Mouse (Mus musculus) midbrain, embryonic 10.5 days (tissue): ENCODE measurements around the gene Klhl12. TPM values are rescaled to one million over a fixed set of nuclear protein-coding genes. Genes with fewer than 3 reads are reported as not detected.

Source experiments
- DNase-seq: peaks from one replicate; pipeline ENCODE4 v3.0.0-alpha.2; 2017; ENCODE audit warnings: low spot score
- H3K27ac ChIP-seq: fragments of 300-500 bp; sonication (generic); replicated peaks from 2 replicates; pipeline ENCODE4 v1.5.1; 2016; ENCODE audit warnings: mild to moderate bottlenecking
- H3K27me3 ChIP-seq: fragments of 300-500 bp; sonication (generic); 2 replicates; pipeline ENCODE4 v1.6.1; 2016; ENCODE audit warnings: low read depth, mild to moderate bottlenecking; ENCODE audit not compliant: poor library complexity, severe bottlenecking
- H3K36me3 ChIP-seq: fragments of 300-500 bp; sonication (generic); 2 replicates; pipeline ENCODE4 v1.6.1; 2016; ENCODE audit warnings: mild to moderate bottlenecking, moderate library complexity
- H3K4me1 ChIP-seq: fragments of 300-500 bp; sonication (generic); 2 replicates; pipeline ENCODE4 v1.6.1; 2016
- H3K4me3 ChIP-seq: fragments of 300-500 bp; sonication (generic); 2 replicates; pipeline ENCODE4 v1.5.1; 2016; ENCODE audit warnings: mild to moderate bottlenecking, moderate library complexity
- H3K9me3 ChIP-seq: fragments of 300-500 bp; sonication (generic); replicated peaks from 2 replicates; pipeline ENCODE4 v1.6.1; 2016; ENCODE audit warnings: mild to moderate bottlenecking
- WGBS: fragments of 180-500 bp; shearing (Covaris S2); methylation state at CpG from one replicate; pipeline ENCODE4 v1.1.7; 2016; 5-methylcytosine and 5-hydroxymethylcytosine counted together
- polyA plus RNA-seq: library from polyadenylated mRNA; unstranded; fragments of >200 nt; fragmentation: Nextera tagmentation; extraction: Ambion mirVana; gene quantifications from 2 replicates; pipeline ENCODE4 v1.2.1, GENCODE M21; 2016

Klhl12 gene
- polyA plus RNA-seq, 1 experiment from 2014 or later: 34.8 TPM

- H3K36me3 ChIP-seq: peaks cover 70% of the 10 kb centered on the region
- no peak for DNase-seq
- WGBS: 100% methylated on average over 1 of the region's 1 CpGs
Measured at GRCm38 (mm10) chr1:134460294-134461284, 5.3 kb downstream of the Klhl12 start.

GRCm38 (mm10) chr1:134484623-134485022 lies 29.3 kb downstream of the Klhl12 start:
- Histone ChIP-seq H3K4me1 (no peaks in the 10 kb centered on the region), H3K36me3 (peaks cover 71% of the 10 kb centered on the region), H3K9me3 (no peaks in the 10 kb centered on the region), H3K27me3 (no peaks in the 10 kb centered on the region), H3K27ac (no peak overlapping the region), H3K4me3 (no peak overlapping the region)
- no peak for DNase-seq
- 98% methylated on average over 2 of the region's 2 CpGs for WGBS

More at GRCm38 (mm10) chr1:134460294-134461284, 5.3 kb downstream of the Klhl12 start:
- Histone ChIP-seq H3K9me3 (no peaks in the 10 kb centered on the region), H3K27me3 (no peaks in the 10 kb centered on the region), H3K4me1 (peaks cover 11% of the 10 kb centered on the region), H3K4me3 (no peak overlapping the region), H3K27ac (no peak overlapping the region)

GRCm38 (mm10) chr1:134490903-134491801 lies 35.8 kb downstream of the Klhl12 start:
- 93% methylated on average over 6 of the region's 6 CpGs for WGBS
- Histone ChIP-seq H3K27me3 (no peaks in the 10 kb centered on the region), H3K4me3 (no peak overlapping the region), H3K27ac (no peak overlapping the region), H3K36me3 (peaks cover 42% of the 10 kb centered on the region), H3K4me1 (peaks cover 17% of the 10 kb centered on the region), H3K9me3 (no peaks in the 10 kb centered on the region)
- DNase-seq: no peak

GRCm38 (mm10) chr1:134492276-134492675 lies 36.9 kb downstream of the Klhl12 start:
- no peak for DNase-seq
- peaks cover 18% of the 10 kb centered on the region for H3K4me1 ChIP-seq
- peaks cover 34% of the 10 kb centered on the region for H3K36me3 ChIP-seq
- H3K4me3 ChIP-seq: no peak overlapping the region
- WGBS: 73% methylated on average over 7 of the region's 7 CpGs
- no peaks in the 10 kb centered on the region for H3K27me3 ChIP-seq
- H3K27ac ChIP-seq: no peak overlapping the region
- no peaks in the 10 kb centered on the region for H3K9me3 ChIP-seq

GRCm38 (mm10) chr1:134493496-134493895 lies 38.2 kb downstream of the Klhl12 start:
- Histone ChIP-seq H3K4me3 (peak overlapping the region; percentile 84; the same call in 1 of the 2 replicates), H3K9me3 (no peaks in the 10 kb centered on the region), H3K27ac (0 out of 2 replicates have a peak overlapping the region, but pooled peaks have one; percentile 92), H3K27me3 (no peaks in the 10 kb centered on the region), H3K36me3 (peaks cover 24% of the 10 kb centered on the region), H3K4me1 (peaks cover 18% of the 10 kb centered on the region)
- no peak for DNase-seq
- WGBS: 84% methylated on average over 2 of the region's 2 CpGs

GRCm38 (mm10) chr1:134493956-134494355 lies 38.6 kb downstream of the Klhl12 start:
- Histone ChIP-seq H3K36me3 (peaks cover 24% of the 10 kb centered on the region), H3K27me3 (no peaks in the 10 kb centered on the region), H3K27ac (peak overlapping the region; percentile 92), H3K4me3 (peak overlapping the region; percentile 84), H3K9me3 (no peaks in the 10 kb centered on the region), H3K4me1 (peaks cover 18% of the 10 kb centered on the region)
- no peak for DNase-seq
- 32% methylated on average over 5 of the region's 5 CpGs for WGBS

GRCm38 (mm10) chr1:134494428-134495215 lies 39.3 kb downstream of the Klhl12 start, which contains the start of gene Rabif:
Gene Rabif (plus strand): TSS chr1:134494648.
- under 1% methylated on average over 58 of the region's 58 CpGs for WGBS
- no peaks in the 10 kb centered on the region for H3K27me3 ChIP-seq
- peak within 1 kb of the TSS; percentile 92 for H3K27ac ChIP-seq
- DNase-seq: peak; percentile 99
- H3K4me3 ChIP-seq: peak within 1 kb of the TSS; percentile 84
- H3K4me1 ChIP-seq: peaks cover 18% of the 10 kb centered on the region
- H3K9me3 ChIP-seq: no peaks in the 10 kb centered on the region
- peaks cover 18% of the 10 kb centered on the region for H3K36me3 ChIP-seq

GRCm38 (mm10) chr1:134495216-134495539 lies 39.8 kb downstream of the Klhl12 start:
- Histone ChIP-seq H3K9me3 (no peaks in the 10 kb centered on the region), H3K4me3 (peak overlapping the region; percentile 84), H3K27ac (peak overlapping the region; percentile 92), H3K27me3 (no peaks in the 10 kb centered on the region), H3K36me3 (peaks cover 15% of the 10 kb centered on the region), H3K4me1 (peaks cover 18% of the 10 kb centered on the region)
- 27% methylated on average over 5 of the region's 5 CpGs for WGBS
- no peak for DNase-seq

GRCm38 (mm10) chr1:134495991-134496390 lies 40.7 kb downstream of the Klhl12 start:
- WGBS: 92% methylated on average over 10 of the region's 10 CpGs
- Histone ChIP-seq H3K27me3 (no peaks in the 10 kb centered on the region), H3K4me3 (peak overlapping the region; percentile 84; the same call in 1 of the 2 replicates)

GRCm38 (mm10) chr1:134500916-134501315 lies 45.6 kb downstream of the Klhl12 start:
- WGBS: 96% methylated on average over 1 of the region's 1 CpGs
- H3K27ac ChIP-seq: no peak overlapping the region
- H3K4me3 ChIP-seq: no peak overlapping the region
- no peaks in the 10 kb centered on the region for H3K27me3 ChIP-seq
- peaks cover 46% of the 10 kb centered on the region for H3K36me3 ChIP-seq
- H3K9me3 ChIP-seq: no peaks in the 10 kb centered on the region
- peaks cover 3% of the 10 kb centered on the region for H3K4me1 ChIP-seq
- no peak for DNase-seq

More at GRCm38 (mm10) chr1:134495991-134496390, 40.7 kb downstream of the Klhl12 start:
- no peak overlapping the region for H3K27ac ChIP-seq
- peaks cover 18% of the 10 kb centered on the region for H3K4me1 ChIP-seq
- peaks cover 19% of the 10 kb centered on the region for H3K36me3 ChIP-seq
- no peak for DNase-seq
- no peaks in the 10 kb centered on the region for H3K9me3 ChIP-seq

- H3K36me3 ChIP-seq: peaks cover 55% of the 10 kb centered on the region
Measured at GRCm38 (mm10) chr1:134506201-134506600, 50.9 kb downstream of the Klhl12 start.

GRCm38 (mm10) chr1:134510018-134510417 lies 54.7 kb downstream of the Klhl12 start:
- Histone ChIP-seq H3K4me3 (no peak overlapping the region), H3K36me3 (peaks cover 33% of the 10 kb centered on the region), H3K27ac (no peak overlapping the region), H3K9me3 (no peaks in the 10 kb centered on the region), H3K4me1 (peaks cover 15% of the 10 kb centered on the region), H3K27me3 (peaks cover 39% of the 10 kb centered on the region)
- no peak for DNase-seq
- WGBS: 66% methylated on average over 7 of the region's 7 CpGs

More at GRCm38 (mm10) chr1:134506201-134506600, 50.9 kb downstream of the Klhl12 start:
- Histone ChIP-seq H3K27ac (no peak overlapping the region), H3K9me3 (no peaks in the 10 kb centered on the region), H3K27me3 (peaks cover under 1% of the 10 kb centered on the region; the same call in 1 of the 2 replicates), H3K4me1 (no peaks in the 10 kb centered on the region), H3K4me3 (no peak overlapping the region)
- WGBS: 94% methylated on average over 8 of the region's 8 CpGs
- DNase-seq: no peak
